Mouse (Mus musculus) liver, postnatal 0 days (tissue): ENCODE measurements at regions not wholly inside any gene's neighbourhood (a gene's known extent, or its start where the extent isn't known, plus 50 kb on each side); places are given as distances from the start of the nearest gene placed in this dataset.

Source experiments
- CTCF ChIP-seq: sonication (generic); IDR thresholded peaks from 2 replicates; pipeline ENCODE4 v1.5.1; 2016; ENCODE audit warnings: antibody characterized with exemption, low read depth
- EP300 ChIP-seq: IDR thresholded peaks from 2 replicates; pipeline ENCODE4 v1.6.1; 2016; ENCODE audit warnings: antibody characterized with exemption, low read depth, mild to moderate bottlenecking

- no peak for TF ChIP-seq CTCF
- no peak for TF ChIP-seq EP300
Observed at GRCm38 (mm10) chr4:142694926-142695325, 455.7 kb upstream of the Kazn start.
